Mouse (Mus musculus): ENCODE measurements around the gene Dao.

The Dao gene

DNA sequence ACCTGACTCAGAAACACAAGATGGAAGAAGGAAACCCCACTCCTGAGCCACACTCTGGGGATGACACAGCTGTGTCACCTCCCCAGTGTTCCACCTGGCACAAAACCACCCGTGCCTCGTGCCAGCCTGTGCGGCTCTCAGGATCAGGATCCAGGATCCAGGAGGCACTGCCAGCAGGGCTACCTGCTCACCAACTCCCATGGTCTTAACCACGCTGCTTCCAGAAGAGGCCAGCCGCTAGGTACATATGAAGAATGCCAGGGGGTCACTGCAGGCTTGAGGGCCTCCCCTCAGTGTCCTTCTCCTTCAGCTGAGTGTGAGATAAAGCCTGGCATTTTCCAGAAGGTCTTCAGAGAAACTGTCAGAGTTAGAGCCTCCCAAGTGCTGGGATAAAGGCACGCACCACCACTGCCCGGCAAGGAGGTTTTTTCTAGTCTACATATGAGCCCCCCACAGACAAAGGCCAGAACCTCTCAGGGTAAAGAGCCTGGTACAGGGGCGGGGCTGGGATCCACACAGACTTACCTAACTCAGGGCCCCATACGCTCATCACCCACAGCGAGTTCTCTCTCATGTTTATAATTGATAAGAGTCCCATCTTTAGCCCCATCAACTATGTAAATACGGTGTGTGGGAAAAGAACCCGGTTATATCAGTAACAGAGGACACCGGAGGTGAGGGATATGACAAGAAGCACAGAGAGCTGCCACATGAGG lies 19.3 kb upstream of the Dao start:
- no peak for DNase-seq

DNA sequence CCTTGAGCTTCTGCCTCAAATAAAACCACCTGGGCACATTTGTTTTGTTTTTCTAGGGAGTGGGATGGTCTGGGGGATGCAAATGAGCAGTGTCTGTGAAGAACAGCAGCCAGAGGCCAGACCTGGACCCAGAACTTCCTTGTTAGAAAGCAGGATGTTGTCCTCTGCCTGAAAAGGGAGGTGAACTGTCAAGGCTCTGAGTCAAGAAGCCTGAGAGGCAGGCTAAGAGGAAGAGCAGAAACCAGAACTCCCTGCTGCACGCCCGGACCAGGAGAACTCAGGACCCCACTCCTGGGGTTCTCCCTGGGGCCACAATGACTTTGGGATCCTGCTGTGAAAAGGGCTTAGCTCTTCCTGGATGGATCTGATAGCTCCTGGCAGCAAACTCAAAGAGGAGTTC lies 17.8 kb upstream of the Dao start:
- no peak for DNase-seq

DNA sequence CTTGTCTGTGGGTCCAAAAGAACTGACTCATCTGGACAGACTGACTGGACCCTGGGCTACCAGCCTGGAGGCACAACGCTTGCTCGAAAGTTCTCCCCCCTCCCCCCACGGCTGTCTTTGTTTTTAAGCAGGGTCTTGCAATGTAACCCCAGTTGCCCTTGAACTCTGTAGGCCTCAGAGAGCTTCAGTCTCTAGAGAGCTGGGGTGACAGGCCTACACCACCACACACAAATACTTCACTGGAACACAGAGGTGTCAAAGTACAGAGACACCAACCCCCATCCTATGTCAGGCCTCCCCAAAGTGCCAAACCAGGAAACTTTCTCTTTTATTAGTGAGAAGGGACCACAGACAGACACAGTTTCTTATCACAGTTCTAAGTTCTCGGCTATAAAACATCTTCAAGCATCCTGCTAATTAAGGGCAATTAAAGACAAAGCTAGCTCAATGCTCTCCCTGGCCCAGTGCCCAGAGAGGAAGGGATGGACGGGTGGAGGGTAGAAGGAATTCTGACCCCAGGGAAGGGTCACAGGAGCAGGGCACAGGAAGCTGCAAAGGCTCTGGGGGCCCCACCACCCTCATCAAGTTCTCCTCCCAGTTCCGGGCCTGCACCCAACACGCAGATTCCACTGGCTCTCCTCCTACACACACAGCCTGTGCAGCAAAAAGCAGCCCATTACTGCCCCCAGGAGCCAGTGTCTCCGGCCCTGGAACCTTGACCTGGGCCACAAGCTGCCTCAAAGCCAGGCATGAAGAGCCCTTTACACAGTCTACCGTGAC lies 17.1 kb upstream of the Dao start:
- DNase-seq = no peak

DNA sequence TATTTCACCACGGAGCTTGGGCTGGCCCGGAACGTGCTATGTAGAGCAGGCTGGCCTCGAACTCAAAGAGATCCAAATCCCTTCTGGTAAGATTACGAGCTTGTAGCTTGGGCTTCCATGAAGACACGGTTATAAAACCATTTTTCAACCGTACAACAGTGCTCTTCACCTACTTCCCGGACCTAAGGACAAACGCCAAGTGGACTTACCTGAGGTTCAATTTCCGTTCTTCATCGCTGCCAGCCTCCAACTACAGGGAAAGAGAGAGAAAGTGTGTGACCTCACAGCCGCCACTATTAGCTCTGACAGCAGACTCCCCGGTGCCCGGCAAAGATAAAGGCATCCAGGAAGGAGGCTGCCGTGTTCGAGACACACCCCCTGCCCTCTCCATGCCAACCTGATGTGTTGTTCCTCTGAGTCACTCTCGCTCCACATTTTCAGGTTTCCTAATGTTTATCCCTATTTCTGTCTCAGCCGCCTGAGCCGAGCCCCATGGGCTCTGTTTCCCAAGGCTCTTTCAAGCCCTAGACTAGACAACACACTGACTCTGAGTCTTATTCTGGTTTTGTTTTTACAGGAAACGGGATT lies 14.0 kb upstream of the Dao start:
- DNase-seq = no peak

DNA sequence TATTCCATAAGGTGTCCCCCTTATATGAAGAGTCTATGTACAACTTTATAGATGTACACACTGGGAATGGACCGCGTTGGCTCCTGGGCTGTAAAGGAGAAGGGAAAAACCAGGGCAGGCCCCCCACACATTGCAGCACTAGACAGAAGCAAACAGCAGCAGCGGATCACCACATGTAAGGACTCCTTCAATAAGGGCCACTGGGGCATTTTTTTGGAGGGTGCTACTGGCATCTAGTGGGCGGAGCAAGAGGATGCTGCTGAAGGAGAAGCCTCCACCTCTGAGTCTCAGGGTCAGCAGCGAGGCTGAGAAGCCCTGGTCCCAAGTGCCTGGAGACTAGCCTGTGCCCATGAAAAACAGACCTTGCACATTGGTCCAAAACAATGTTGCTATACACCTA lies 12.9 kb upstream of the Dao start:
- DNase-seq = no peak

DNA sequence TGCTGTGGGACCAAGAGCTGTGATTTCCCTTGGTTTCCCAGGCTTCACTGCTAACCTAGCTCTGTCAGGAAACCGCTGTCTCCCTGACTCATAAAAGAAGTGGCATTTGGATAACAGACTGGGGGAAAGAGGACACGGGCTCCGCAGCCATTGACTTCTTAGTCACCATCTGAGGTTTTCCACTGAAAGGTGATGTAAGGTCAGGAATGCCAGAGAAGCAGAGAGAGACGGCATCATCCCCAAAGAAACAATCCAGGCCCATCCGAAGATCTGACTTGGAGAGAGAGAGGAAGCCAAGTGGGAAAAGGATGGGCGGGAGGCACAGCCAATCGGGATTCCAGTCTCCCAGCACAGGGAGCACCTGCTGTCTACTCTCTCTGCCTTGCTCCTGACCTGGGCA lies 12.4 kb upstream of the Dao start:
- DNase-seq = no peak

DNA sequence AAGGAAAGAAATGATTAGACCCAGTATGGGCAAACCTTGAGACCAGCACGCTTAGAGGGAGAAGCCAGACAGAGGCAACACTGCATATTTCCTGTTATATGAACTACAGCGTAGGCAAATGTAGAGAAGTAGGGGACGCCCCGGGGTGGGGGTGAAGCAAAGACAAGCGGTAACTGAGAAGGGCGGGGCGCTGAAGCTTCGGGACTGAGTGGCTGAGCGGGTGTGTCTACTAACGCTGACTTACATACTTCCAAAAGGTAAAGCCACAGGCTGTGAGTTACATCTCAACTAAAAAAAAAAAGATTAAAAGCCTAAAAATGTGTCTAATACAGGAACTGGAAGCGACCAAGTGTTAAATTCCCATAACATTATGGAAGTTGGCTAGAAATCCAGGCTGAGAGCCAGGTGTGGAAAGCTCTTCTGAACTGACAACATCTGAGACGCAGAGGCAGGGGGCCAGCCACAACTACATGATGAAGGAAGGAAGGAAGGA lies 11.1 kb upstream of the Dao start:
- no peak for DNase-seq

DNA sequence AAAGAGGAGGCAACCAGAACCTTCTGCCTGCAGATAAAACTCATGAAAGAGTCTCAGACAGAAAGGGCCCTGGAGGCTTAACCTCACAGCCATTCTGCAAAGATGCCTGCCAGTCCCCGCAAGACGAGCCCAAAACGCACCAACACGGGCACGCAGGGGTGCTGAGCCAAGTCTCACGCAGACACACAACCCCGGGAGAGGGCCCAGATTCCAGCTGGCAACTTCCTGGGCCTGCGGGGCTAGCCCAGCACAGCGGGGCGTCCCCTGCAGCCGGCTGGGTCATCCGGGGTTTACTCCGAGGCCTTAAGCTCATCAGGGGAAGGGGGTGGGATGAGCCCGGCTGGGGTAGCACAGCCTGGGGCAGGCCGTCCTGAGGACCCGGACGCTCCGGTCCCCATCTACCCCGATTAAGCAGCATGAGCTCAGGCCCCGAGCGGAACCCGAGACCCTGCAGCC lies 10.4 kb upstream of the Dao start:
- DNase-seq = no peak

DNA sequence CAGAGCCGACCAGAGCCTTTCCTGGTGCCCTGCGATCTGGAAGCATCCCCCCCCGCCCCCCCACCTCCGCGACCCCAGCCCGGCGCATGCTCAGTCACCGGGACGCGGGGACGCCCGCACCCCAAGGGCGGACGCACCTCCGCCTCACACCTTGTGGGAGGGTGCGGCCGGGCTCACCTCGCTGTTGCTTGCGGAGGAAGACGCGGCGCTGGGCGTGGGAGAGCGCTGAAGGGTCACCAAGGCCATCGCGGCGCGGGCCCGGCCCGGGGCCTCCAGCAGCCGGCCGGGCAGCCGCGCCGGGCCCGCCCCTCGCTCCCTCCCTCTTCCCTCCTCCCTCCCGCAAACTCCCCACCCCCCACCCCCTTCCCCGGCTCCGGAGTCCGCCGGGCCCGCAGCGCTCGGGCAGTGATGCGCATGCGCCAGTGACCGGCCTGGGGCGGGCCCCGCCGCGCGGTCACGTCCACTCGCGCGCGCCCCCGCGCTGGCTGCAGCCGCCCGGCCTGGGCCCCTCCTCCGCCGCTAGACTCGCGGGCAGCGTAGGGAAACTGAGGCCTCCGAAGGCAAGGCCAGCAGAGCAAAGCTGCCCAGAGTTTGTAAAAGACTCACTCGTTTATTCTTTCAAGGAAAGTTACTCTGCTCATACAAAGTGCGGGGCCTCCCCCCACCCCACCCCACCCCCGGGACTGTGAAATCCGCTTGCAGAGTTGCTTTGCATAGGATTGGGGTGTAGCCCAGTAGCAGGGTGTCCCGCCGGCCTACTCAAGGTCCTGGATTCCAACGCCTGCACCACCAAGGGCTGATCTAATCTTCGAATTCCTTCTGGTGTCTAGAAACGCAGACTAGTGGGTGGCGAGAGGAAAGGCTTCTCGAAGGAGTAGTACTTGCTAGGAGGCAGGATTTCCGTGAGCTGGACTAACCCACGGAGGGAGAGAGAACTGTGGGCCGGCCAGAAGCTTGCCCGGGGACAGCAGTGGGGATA lies 9.7 kb upstream of the Dao start, which contains the start of gene Ssh1:
TSS of gene Ssh1 (minus strand) at position 408 of the 979 bp plus-strand sequence.
- DNase-seq = peak; percentile 84

DNA sequence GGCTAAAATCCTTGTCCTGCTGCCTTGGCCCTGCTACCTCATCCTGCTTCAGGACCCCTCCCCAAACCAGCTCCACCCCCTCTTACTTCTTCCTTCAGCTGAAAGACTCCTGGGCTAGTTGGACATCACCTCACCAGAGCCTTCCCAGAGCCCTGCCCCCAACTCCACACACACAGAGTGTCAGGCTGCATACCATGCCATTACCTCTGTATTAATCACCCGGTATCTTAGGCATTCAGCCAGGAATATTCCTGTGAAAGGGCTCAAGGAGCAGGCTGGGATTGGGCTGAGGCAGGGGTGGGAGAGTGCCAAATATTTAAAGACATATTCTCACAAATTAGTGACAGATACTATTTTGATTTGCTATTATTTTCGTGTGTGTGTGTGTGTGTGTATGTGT lies 7.0 kb upstream of the Dao start:
- DNase-seq = no peak

DNA sequence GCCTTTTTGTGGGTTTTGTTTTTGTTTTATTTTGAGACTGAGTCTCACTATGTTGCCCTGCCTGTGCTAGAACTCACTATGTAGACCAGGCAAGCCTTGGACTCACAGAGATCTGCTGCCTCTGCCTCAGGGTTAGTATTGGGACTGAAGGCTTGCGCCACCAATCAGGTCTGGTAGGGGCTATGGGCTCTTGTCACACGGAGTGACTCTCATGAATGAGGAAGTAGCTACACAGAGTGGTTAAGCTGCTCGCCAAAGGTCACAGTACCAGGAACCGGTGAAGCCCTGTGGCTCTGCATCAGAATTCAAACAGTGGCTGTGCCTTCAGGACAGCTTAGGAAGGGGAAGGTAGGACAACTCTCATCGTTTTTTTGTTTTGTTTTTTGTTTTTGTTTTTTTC lies 4.1 kb upstream of the Dao start:
- DNase-seq = no peak

DNA sequence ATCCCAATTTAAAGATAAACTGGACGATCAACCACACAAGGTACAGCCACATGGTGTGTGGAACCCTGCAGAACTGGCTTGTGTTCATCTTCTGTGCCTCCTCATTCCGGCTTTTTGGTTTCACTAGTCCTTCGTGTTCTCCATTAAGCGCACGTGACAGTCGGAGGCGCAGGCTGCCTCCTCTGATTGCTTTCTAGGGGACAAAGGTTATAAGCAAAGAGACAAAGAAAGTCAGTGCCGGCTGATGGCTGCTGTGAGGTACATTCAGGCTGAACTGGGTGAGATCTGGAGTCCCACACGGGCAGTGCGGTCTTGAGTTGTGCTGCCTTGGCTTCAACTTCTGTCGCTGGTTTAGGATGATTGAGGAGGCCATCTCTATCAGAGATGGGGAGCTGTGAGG lies 1.1 kb downstream of the Dao start:
- no peak for DNase-seq

DNA sequence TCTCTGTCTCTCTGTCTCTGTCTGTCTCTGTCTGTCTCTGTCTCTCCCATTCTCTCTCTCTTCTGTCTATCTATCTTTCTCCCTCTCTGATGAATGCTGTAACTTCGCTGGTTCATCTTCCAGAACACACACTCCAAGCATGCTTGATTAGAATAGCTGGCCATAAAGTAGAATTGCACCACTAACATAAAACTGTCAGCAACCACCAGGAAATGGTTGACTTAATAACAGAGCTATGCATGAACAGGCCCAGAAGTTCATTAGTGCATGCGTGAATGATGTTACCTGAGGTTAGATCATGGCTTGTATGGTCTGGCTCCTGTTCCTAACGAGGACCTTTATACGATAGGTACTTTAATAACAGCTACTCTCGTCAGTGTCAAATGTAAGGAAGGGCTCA lies 1.6 kb downstream of the Dao start:
- DNase-seq = no peak

DNA sequence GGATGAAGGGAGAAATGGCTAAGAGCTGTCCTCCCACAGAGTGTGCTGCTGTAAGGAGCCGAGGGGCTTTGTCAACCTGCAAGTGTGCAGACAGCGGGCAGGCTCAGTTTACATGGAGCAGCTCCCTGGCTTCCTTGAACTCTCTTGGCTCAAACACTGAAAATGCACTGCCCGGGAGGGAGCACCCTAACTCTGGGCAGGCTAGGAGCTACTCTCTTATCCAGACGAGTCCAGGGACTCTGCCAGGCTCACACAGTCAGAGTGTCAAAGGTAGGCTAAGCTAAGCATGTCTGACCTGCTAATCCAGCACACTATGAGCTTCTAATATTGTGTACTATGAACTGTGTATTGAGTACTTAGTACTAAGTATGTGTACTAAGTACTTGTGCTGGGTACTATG lies 3.5 kb downstream of the Dao start:
- DNase-seq = no peak

DNA sequence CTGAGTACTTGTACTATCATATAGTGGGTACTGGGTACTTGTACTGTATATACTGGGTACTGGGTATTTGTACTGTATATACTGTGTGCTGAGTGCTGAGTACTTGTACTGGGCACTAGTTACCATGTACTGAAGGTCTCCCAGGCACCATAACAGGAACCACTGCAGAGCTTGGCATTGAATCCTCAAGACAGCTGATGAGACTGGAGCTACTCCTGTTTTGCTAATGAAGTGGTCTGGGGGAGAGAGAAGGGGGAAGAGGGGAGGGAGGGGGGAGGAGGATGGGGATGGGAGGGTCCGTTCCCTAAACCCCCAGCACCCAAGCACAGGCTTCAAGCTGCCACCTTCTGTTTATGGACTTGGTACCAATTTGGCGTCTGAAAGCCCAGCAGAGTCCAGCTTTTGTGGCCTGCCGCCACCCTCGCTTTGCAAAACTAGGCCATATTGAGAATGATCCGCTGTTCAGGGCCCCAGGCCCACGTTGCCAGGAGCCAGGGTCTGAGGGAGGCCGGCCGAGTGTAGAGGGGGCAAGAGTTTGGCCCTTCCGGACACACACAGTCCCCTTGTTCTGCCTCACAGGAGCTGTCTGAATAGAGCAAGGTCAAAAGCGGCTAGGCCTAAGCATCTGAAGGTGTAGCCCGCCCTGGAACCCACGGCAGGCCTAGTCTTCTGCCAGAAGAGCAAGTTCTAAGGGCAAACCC lies 4.4 kb downstream of the Dao start:
- DNase-seq = no peak

DNA sequence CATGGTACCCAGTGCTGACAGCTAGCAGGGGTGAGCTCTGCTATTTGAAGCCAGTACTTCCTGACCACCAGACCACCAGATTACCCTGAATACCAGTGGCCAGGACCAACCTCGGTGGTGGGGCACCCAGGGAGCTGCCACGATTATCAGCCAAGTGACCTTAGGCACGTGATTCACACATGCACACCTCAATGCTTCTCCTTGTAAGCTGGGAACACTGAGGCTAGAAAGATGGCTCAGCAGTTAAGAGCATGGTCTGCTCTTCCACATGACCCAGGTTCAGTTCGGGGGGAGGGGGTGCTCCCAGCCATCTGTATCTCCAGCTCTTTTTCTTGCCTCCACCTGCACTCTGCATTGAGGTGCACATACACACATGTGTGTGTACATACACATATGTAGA lies 5.5 kb downstream of the Dao start:
- DNase-seq = no peak

DNA sequence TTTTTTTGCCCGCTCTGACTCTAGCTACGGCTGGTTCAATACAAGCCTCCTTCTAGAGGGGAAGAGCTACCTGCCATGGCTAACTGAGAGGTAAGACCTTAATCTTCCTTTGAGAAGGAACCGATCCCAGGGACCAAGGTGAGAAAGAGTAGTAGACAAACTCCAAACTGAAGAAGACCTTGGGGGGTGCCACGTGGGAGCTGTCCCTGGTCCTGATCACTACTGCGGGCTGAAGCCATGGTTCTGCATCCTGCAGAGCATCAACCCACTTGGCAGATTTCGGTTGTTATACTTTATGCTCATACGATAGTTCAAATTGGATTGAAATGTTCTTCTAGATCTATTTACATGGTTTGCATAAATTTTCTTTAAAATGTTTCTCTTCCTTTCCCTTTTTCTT lies 11.6 kb downstream of the Dao start:
- DNase-seq = no peak

DNA sequence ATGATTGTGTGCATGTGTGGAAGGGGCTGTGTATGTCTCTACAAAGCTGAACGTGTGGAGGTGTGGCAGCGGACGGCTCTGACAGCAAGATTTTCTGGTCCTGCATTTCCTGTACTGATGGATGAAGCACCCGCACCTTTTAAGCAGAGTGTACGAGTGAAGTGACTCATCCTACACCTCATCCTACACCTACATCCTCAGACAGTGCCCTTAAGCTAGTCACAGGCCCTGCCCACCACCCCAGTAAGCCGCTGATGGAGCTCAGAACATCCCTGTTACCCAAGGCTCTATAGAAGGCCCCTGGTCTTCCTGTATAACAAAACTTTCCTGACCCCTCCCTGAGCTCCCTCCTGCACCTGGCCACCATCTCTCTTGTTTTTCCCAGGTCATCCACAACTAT lies 20.9 kb downstream of the Dao start:
- DNase-seq = no peak

DNA sequence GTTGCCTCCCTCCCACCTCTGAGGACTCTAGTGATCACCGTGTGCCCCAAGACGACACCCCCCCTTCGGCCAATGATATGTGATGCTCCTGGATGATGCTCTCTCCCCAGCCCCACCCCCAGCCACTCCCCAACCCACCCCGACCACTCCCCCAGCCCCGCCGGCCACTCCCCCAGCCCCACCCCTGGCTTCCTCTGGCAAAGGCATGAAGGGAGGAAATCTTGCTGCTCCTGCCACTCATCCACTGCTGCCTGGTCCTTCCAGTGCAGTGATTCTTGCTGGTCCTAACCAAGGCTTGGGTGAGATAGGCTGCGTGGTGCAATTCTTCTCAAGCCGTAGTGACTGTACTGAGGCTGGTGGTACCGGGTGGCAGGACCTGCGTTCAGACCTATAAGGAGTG lies 21.4 kb downstream of the Dao start:
- DNase-seq = no peak

DNA sequence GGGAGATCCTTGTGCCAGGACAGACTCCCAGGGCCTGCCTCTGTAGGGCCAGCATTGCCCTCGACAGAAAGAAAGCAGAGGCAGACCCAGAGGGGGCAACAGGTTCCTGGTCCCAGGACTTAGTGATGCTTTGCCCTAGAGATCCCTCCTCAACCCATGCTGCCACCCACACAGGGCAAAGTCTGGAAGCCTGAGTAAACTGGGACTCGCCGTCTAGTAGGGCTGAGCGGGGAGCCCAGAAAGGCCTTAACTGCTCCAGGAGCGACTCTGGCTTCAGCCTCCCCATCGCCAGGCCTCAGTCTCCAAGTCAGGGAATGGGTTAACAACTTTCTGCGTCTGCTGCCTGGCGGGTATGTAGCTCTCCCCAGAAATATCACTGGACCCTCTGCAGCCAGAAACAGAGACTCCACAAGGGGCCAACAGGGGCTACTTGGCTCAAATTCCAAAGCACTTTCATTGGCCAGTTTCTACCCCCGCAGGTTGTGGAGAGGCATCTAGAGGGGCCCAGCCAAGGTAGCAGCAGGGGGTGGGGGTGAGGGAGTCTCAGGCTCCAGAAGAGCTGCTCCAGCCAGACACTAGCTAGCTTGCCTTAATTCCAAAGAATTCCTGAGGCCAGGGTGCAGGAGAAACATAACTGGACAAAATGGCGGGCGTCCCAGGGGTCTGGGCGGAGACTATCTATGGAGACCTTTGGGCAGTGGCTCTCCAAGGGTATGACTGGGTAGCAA lies 23.9 kb downstream of the Dao start:
- no peak for DNase-seq

DNA sequence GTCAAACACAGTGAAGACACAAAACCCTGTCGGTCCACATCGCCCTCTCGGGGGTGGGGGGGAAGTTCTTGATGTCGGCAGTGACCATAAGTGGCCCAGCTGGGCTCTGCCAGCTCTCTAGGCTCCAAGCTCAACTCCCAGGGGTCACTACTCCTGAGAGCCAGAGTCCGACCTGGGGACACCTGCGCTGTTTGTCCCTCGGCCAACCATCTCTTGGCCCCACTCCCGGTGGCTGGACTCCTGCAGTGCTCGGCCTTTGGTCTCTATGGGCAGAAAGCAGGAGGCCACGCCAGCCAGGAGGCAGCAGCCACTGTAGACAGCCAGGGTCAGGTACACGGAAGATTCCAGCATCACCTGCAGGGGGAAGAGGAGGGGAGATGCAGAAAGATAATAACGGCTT lies 24.6 kb downstream of the Dao start:
- no peak for DNase-seq

All from layer of hippocampus, adult 9-11 months (tissue).